Mouse (Mus musculus): ENCODE data around the gene Thoc3.

Gene Thoc3

GRCm38 (mm10) chr13:54443693-54444092, 25.0 kb downstream of the Thoc3 start:
- no peak for DNase-seq (ENCODE audit: low read depth, low spot score)

- no peak for DNase-seq (ENCODE audit: low read depth, low spot score)
Measured at GRCm38 (mm10) chr13:54439912-54440311, 28.7 kb downstream of the Thoc3 start.

- no peak for DNase-seq (ENCODE audit: low read depth, low spot score)
Measured at GRCm38 (mm10) chr13:54438814-54439213, 29.8 kb downstream of the Thoc3 start.

GRCm38 (mm10) chr13:54437083-54437482, 31.6 kb downstream of the Thoc3 start:
- no peak for DNase-seq (ENCODE audit: low read depth, low spot score)

GRCm38 (mm10) chr13:54436666-54437065, 32.0 kb downstream of the Thoc3 start:
- DNase-seq (ENCODE audit: low read depth, low spot score), result no peak

- DNase-seq (ENCODE audit: low read depth, low spot score), result no peak
Measured at GRCm38 (mm10) chr13:54431161-54431560, 37.5 kb downstream of the Thoc3 start.

GRCm38 (mm10) chr13:54430051-54430450, 38.6 kb downstream of the Thoc3 start:
- no peak for DNase-seq (ENCODE audit: low read depth, low spot score)

GRCm38 (mm10) chr13:54428771-54429170, 39.9 kb downstream of the Thoc3 start:
- no peak for DNase-seq (ENCODE audit: low read depth, low spot score)

- DNase-seq (ENCODE audit: low read depth, low spot score), result no peak
Measured at GRCm38 (mm10) chr13:54426781-54427655, 41.6 kb downstream of the Thoc3 start.

GRCm38 (mm10) chr13:54425269-54425668, 43.4 kb downstream of the Thoc3 start:
- DNase-seq (ENCODE audit: low read depth, low spot score), result no peak

- DNase-seq (ENCODE audit: low read depth, low spot score), result no peak
Measured at GRCm38 (mm10) chr13:54420226-54420625, 48.4 kb downstream of the Thoc3 start.

GRCm38 (mm10) chr13:54418781-54419327, 49.8 kb downstream of the Thoc3 start:
- DNase-seq (ENCODE audit: low read depth, low spot score), result no peak

- no peak for DNase-seq (ENCODE audit: low read depth, low spot score)
Measured at GRCm38 (mm10) chr13:54415059-54415458, 53.6 kb downstream of the Thoc3 start.

GRCm38 (mm10) chr13:54412721-54413120, 55.9 kb downstream of the Thoc3 start:
- DNase-seq (ENCODE audit: low read depth, low spot score), result no peak

- DNase-seq (ENCODE audit: low read depth, low spot score), result no peak
Measured at GRCm38 (mm10) chr13:54412236-54412635, 56.4 kb downstream of the Thoc3 start.

GRCm38 (mm10) chr13:54411656-54412055, 57.0 kb downstream of the Thoc3 start:
- DNase-seq (ENCODE audit: low read depth, low spot score), result no peak
